Mouse (Mus musculus) erythroblast, embryonic 14.5 days (primary cell): Measurements from ENCODE around the gene Gon7. TPM values are rescaled to one million over a fixed set of nuclear protein-coding genes. Genes with fewer than 3 reads are reported as not detected.

Source experiments
- H3K27me3 ChIP-seq: 2 replicates; pipeline ENCODE4 v1.6.1; 2012; ENCODE audit warnings: inconsistent platforms; ENCODE audit not compliant: control insufficient read depth
- H3K36me3 ChIP-seq: 2 replicates; pipeline ENCODE4 v1.6.1; 2012; ENCODE audit warnings: mild to moderate bottlenecking, inconsistent platforms; ENCODE audit not compliant: control insufficient read depth
- H3K4me1 ChIP-seq: 2 replicates; pipeline ENCODE4 v1.6.1; 2012; ENCODE audit warnings: inconsistent platforms; ENCODE audit not compliant: control insufficient read depth
- H3K4me3 ChIP-seq: replicated peaks from 2 replicates; pipeline ENCODE3; 2012; ENCODE audit warnings: moderate library complexity, mild to moderate bottlenecking, inconsistent platforms
- H3K9me3 ChIP-seq: 2 replicates; pipeline ENCODE4 v1.6.1; 2012; ENCODE audit warnings: low read length, inconsistent platforms, mixed read lengths; ENCODE audit not compliant: control insufficient read depth
- GATA1 ChIP-seq: IDR thresholded peaks from 2 replicates; pipeline ENCODE4 v1.6.1; 2012; ENCODE audit warnings: low read length, inconsistent platforms, mixed read lengths
- TAL1 ChIP-seq: IDR thresholded peaks from 3 replicates; pipeline ENCODE4 v1.6.1; 2012; ENCODE audit warnings: low read length, inconsistent platforms, mixed read lengths
- polyA plus RNA-seq: library from polyadenylated mRNA; stranded (reverse); fragments of >175 nt; gene quantifications from 2 replicates; pipeline ENCODE4 v1.2.3, GENCODE M21; 2012

Gene Gon7
- polyA plus RNA-seq, 1 experiment: 1.2 TPM

- H3K4me3 ChIP-seq: peak overlapping the region; percentile 76
- no peaks in the 10 kb centered on the region for H3K27me3 ChIP-seq
- peaks cover 38% of the 10 kb centered on the region for H3K4me1 ChIP-seq
- H3K9me3 ChIP-seq: no peaks in the 10 kb centered on the region
- TF ChIP-seq GATA1: peak; percentile 77
- no peak for TF ChIP-seq TAL1
- peaks cover 69% of the 10 kb centered on the region for H3K36me3 ChIP-seq
These were observed 12.8 kb downstream of the Gon7 start for GRCm38 (mm10) chr12:102744839-102745238.

GRCm38 (mm10) chr12:102743589-102744574, 13.7 kb downstream of the Gon7 start, which contains the start of the genes Moap1 and Tmem251:
Moap1 (minus strand) TSS chr12:102743661.
Tmem251 (plus strand) TSS chr12:102743762.
- Histone ChIP-seq H3K36me3 (peaks cover 63% of the 10 kb centered on the region), H3K4me3 (peak within 1 kb of the TSS; percentile 76), H3K9me3 (no peaks in the 10 kb centered on the region), H3K27me3 (no peaks in the 10 kb centered on the region), H3K4me1 (peaks cover 34% of the 10 kb centered on the region)
- TF ChIP-seq GATA1 (no peak), TAL1 (no peak)

DNA sequence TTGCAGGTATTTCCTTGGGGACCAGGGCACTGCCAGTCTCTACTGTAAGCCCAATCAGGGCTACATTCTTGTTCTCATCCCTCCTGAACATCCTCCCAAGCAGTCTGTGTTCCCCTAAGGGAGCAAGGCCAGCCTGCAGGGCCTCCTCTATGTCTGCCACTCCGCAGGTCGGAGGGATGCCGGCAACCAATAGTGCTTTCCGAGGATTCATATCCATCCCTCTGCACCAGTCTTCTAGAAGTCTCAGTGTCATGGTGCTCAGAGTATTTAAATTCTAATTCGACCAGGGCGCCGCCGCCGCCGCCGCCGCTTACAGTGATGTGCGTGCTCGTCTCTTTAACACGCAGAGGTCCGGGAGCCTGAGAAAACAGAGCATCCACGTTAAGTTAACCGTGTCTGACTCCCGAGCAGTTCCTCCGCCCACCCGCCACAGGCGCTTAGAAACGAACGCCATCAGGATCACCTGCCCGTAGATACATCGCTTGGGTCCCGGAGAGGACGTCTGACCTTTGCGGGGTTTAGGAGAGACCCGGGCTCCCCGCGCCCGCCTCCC, 14.5 kb downstream of the Gon7 start:
- Histone ChIP-seq H3K36me3 (peaks cover 55% of the 10 kb centered on the region), H3K4me3 (peak overlapping the region; percentile 76), H3K9me3 (no peaks in the 10 kb centered on the region), H3K4me1 (peaks cover 32% of the 10 kb centered on the region), H3K27me3 (no peaks in the 10 kb centered on the region)
- no peak for TF ChIP-seq TAL1
- no peak for TF ChIP-seq GATA1

DNA sequence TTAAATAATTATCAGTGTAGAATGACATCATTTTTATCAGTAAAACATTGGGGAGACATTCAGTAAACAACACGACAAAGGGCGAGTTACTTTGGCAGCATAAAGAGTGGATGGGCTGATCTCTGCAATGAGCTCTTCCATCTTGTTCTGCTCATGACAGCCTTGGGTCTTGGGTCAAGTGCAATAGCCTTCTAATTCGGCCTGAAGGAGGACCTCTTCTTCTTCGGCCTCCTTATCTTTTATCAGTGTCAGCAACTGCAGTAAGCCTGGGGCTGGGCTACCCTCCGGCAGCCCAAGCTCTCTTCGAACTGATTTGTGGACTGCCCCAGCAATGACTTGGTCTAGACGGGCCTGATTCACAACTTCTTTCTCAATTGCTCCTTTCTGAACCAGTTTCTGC, 15.5 kb downstream of the Gon7 start:
- Histone ChIP-seq H3K9me3 (no peaks in the 10 kb centered on the region), H3K4me3 (no peak overlapping the region), H3K27me3 (no peaks in the 10 kb centered on the region), H3K36me3 (peaks cover 45% of the 10 kb centered on the region), H3K4me1 (peaks cover 32% of the 10 kb centered on the region)
- TF ChIP-seq GATA1: no peak
- TF ChIP-seq TAL1: no peak

DNA sequence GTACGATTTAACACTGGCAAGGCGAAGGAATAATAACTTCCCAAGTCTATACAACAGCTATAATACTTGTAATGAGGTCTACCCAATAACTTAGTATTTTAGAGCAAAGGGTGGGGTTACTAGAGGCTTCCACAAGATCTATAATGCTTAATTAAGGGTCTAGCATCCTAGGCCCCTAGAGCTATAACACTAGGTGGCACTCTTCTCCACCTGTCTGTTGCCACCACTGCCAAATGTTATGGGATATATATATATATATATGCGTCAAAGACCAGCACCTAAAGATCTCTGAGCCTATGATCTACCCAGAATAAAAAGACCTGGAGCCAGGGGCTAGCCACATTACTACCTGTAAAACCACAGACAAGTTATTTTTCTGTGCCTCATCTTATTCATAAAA, 17.3 kb downstream of the Gon7 start:
- no peak overlapping the region for H3K4me3 ChIP-seq

DNA sequence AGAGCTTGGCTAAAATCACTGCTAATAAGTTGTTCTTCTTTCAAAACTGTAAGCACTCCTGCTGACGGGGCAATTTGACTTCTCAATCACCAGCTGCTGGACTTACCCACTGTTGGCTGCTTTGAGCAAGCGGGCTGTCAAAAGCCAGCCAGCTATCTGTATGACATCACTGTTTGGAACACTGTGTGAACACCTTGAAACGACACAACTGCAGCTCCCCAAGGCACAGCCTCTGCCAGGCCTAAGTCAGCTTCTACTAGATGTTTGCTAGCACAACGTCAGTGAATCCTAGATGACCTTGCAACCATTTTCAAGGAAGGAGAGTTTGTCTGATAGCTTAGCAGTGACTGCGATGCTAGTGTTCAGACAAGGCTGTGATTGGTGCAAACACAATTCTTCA, 18.5 kb downstream of the Gon7 start:
- H3K4me1 ChIP-seq: peaks cover 16% of the 10 kb centered on the region
- TF ChIP-seq TAL1 (no peak), GATA1 (no peak)
- no peaks in the 10 kb centered on the region for H3K27me3 ChIP-seq
- H3K4me3 ChIP-seq: no peak overlapping the region
- H3K9me3 ChIP-seq: no peaks in the 10 kb centered on the region
- H3K36me3 ChIP-seq: peaks cover 23% of the 10 kb centered on the region

More for the DNA sequence above, 17.3 kb downstream of the Gon7 start:
- Histone ChIP-seq H3K36me3 (peaks cover 27% of the 10 kb centered on the region), H3K4me1 (peaks cover 26% of the 10 kb centered on the region), H3K9me3 (no peaks in the 10 kb centered on the region), H3K27me3 (no peaks in the 10 kb centered on the region)
- no peak for TF ChIP-seq GATA1

- Histone ChIP-seq H3K27me3 (no peaks in the 10 kb centered on the region), H3K9me3 (no peaks in the 10 kb centered on the region), H3K36me3 (no peaks in the 10 kb centered on the region), H3K4me3 (no peak overlapping the region), H3K4me1 (peaks cover 28% of the 10 kb centered on the region)
- TF ChIP-seq GATA1: no peak
These were observed 24.2 kb downstream of the Gon7 start for GRCm38 (mm10) chr12:102733381-102733780.

DNA sequence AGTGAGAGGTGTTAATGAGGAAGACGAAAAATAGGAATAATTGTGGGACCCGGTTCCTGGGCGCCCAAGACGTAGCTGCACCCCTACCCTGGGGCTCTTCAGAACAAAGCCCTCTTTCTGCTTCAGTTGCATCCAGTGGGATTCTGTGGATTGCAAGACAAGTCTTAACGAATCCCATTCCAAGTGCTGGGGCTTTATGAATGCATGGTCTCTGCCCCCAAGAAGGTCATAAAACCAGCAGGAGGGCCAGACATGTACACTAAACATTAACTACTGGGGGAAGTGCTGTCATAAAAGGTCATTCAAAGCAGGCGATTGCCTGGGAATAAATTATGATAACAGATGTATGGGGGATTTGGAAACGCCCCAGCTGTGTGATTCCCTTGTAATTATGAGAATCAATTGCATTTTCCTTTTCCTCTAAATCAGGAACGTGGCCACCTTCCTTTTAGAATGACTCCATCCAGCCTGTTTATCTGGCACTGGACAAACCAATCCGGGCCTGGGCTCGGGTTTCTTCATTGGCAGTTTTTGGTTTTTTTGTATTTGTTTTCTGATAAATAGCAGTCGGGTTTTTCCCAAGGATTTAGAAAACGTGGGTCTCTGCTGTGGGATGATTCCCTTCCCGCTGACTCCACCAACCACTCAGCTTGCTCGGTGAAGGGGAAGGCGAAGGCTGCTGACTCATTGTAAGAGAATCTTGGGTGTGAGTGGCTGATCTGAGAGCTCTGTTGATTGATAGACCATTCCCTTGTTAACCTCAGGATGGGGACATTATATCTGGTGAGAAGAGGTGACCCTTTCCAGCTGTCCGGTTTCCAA, 26.6 kb downstream of the Gon7 start:
- no peak for TF ChIP-seq TAL1
- no peak for TF ChIP-seq GATA1
- Histone ChIP-seq H3K4me1 (peaks cover 28% of the 10 kb centered on the region), H3K9me3 (no peaks in the 10 kb centered on the region), H3K27me3 (no peaks in the 10 kb centered on the region), H3K36me3 (no peaks in the 10 kb centered on the region), H3K4me3 (peak overlapping the region; percentile 28)
